Mouse (Mus musculus) cortical plate, adult 2 months (tissue): ENCODE data around the gene Psma3.

ENCODE experiments used
- CTCF ChIP-seq: fragments of 200-500 bp; IDR thresholded peaks from 2 replicates; pipeline ENCODE4 v1.5.1; 2011; ENCODE audit warnings: mild to moderate bottlenecking, control low read depth, low read length; ENCODE audit not compliant: insufficient read depth; ENCODE audit errors: extremely low read depth
- POLR2A ChIP-seq: fragments of 200-500 bp; IDR thresholded peaks from 2 replicates; pipeline ENCODE4 v1.6.1; 2011; ENCODE audit warnings: mild to moderate bottlenecking, low read length, control low read depth; ENCODE audit not compliant: insufficient read depth; ENCODE audit errors: extremely low read depth

DNA sequence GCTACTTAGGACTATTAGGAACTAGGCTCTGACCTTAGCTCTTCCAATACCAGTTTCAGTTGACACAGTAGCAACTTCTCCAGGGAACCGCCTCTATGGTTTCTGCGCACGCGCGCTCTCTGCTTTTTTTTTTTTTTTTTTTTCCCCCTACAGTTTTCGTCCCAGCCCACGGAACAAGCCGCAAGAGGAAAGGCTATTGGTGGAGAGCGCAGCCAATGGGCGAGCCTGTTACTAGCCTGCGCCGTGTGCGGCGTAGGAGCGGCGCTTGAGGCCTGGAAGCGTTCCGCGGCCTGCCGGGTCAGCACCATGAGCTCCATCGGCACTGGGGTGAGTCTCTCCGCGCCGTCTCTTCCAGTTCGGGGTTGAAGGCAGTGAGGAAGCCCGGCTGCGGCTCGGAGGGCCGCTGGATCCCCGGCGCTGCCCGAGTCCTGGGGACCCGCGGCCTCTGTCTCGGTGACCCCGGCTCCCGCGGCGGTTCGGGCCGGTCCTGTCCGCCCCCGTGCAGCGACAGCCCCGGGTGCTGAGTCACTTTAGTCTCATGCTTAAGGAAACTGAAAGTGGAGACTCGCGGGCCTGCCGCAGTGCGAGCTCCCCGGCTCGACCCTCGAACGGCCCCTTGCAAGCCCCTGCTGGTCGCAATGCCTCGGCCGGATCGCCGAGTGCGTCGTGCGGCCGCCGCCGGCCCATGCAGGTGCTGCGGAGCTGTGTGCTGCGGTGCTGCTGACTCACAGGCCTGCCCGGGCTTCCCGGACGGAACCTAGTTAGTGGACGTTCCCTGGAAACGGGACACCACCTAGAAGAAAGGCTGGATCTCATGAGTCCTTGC is at the start of gene Psma3:
- peak; percentile 82; the same call in 1 of the 2 replicates for TF ChIP-seq POLR2A
- TF ChIP-seq CTCF: no peak
